Mouse (Mus musculus) forebrain, embryonic 14.5 days (tissue): ENCODE data around the gene Olfml2b. TPM values are rescaled to one million over a fixed set of nuclear protein-coding genes. Genes with fewer than 3 reads are reported as not detected.
A peak's percentile ranks its signal among the peaks of the same experiment; 100 is the strongest.

Source experiments
- ATAC-seq: fragments of 200-750 bp; cut with Nextera tagmentation; 2 replicates; pipeline ENCODE4 v1.8.0; 2017; ENCODE audit warnings: mild to moderate bottlenecking, moderate library complexity
- DNase-seq: peaks from one replicate; pipeline ENCODE4 v3.0.0-alpha.2; 2015; ENCODE audit warnings: low spot score
- H3K27ac ChIP-seq: fragments of 300-500 bp; sonication (generic); 2 replicates; pipeline ENCODE4 v1.5.1; 2014; ENCODE audit warnings: low read depth, mild to moderate bottlenecking, control low read depth, low read length, moderate library complexity
- H3K27me3 ChIP-seq: fragments of 300-500 bp; sonication (generic); replicated peaks from 2 replicates; pipeline ENCODE4 v1.6.1; 2014; ENCODE audit warnings: low read length, control low read depth, mixed read lengths; ENCODE audit not compliant: control insufficient read depth, insufficient read depth
- H3K36me3 ChIP-seq: fragments of 300-500 bp; sonication (generic); 2 replicates; pipeline ENCODE4 v1.6.1; 2014; ENCODE audit warnings: low read length, control low read depth; ENCODE audit not compliant: control insufficient read depth, insufficient read depth
- H3K4me1 ChIP-seq: fragments of 300-500 bp; sonication (generic); 2 replicates; pipeline ENCODE4 v1.6.1; 2014; ENCODE audit warnings: antibody characterized with exemption, low read length, control low read depth; ENCODE audit not compliant: control insufficient read depth, insufficient read depth
- H3K4me2 ChIP-seq: fragments of 300-500 bp; sonication (generic); 2 replicates; pipeline ENCODE4 v1.6.1; 2014; ENCODE audit warnings: mild to moderate bottlenecking, control low read depth, low read length
- H3K4me3 ChIP-seq: fragments of 300-500 bp; sonication (generic); 2 replicates; pipeline ENCODE4 v1.5.1; 2014; ENCODE audit warnings: low read depth, low read length, control low read depth
- H3K9ac ChIP-seq: fragments of 300-500 bp; sonication (generic); 2 replicates; pipeline ENCODE4 v1.6.1; 2014; ENCODE audit warnings: mild to moderate bottlenecking, low read length, control low read depth, moderate library complexity
- H3K9me3 ChIP-seq: fragments of 300-500 bp; sonication (generic); replicated peaks from 2 replicates; pipeline ENCODE4 v1.6.1; 2016; ENCODE audit warnings: low read length, control low read depth, mixed read lengths; ENCODE audit not compliant: control insufficient read depth
- WGBS: fragments of 180-500 bp; shearing (Covaris S2); extraction: QIAGEN DNeasy Blood & Tissue Kit; methylation state at CpG from one replicate; pipeline ENCODE4 v1.1.7; 2014; 5-methylcytosine and 5-hydroxymethylcytosine counted together
- polyA plus RNA-seq: library from polyadenylated mRNA; unstranded; fragments of >200 nt; fragmentation: Nextera tagmentation; extraction: Ambion mirVana; gene quantifications from 2 replicates; pipeline ENCODE4 v1.2.1, GENCODE M21; 2014

The Olfml2b gene
- polyA plus RNA-seq, 1 experiment from 2014 or later = 9.7 TPM

DNA sequence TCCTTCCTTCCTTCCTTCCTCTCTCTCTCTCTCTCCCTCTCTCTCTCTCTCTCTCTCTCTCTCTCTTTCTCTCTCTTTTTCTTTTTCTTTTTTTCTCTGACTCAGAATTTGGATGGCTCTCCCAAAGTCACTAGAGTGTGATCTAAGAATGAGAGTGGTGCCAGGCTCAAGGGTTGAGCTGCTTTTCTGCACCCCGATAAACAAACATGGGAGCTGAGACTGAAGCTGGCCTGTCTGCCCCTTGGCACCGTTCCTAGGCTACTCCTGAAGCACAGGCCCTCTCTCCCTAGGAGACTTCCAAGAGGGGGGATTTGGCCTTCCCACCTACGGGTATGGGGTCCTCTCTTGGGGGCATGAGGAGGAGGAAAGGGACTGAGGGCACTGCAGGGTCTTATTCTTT is 54.4 kb downstream of the Olfml2b start:
- DNase-seq (no peak), ATAC-seq (no peak)
- Histone ChIP-seq H3K4me1 (no peaks in the 10 kb centered on the region), H3K9ac (no peak overlapping the region), H3K27ac (no peak overlapping the region), H3K4me2 (no peak overlapping the region), H3K36me3 (no peaks in the 10 kb centered on the region), H3K27me3 (no peaks in the 10 kb centered on the region), H3K4me3 (no peak overlapping the region), H3K9me3 (no peaks in the 10 kb centered on the region)
- 80% methylated on average over 3 of the region's 3 CpGs for WGBS

GRCm38 (mm10) chr1:170699553-170699952 is 55.2 kb downstream of the Olfml2b start:
- H3K4me2 ChIP-seq = no peak overlapping the region
- DNase-seq (no peak), ATAC-seq (no peak)
- H3K4me1 ChIP-seq = no peaks in the 10 kb centered on the region
- no peaks in the 10 kb centered on the region for H3K36me3 ChIP-seq
- H3K9ac ChIP-seq = no peak overlapping the region
- no peak overlapping the region for H3K27ac ChIP-seq
- H3K9me3 ChIP-seq = no peaks in the 10 kb centered on the region
- H3K4me3 ChIP-seq = no peak overlapping the region
- 91% methylated on average over 9 of the region's 9 CpGs for WGBS
- no peaks in the 10 kb centered on the region for H3K27me3 ChIP-seq

DNA sequence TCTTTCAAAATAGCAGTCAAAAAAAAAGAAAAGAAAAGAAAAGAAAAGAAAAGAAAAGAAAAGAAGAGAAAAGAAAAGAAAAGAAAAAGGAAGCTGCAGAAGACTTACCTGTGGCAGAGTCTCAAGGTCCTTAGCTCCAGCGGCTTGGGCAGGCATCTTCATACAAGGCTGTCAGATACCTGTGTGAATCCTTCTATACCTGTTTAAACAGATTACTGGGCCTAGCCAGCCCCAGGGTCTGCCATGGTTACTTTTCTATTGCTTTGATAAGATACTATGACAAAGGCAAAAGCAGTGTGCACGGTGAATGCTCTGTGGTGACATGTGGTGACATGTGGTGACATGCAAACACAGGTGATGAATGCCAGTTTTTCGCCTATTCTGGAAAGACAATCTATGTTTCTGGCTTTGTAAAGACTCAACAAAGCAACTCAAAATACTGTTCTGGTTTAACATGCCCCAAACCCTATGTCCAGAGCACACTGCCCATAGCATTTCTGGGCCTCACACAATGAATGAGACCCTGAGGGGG is 56.2 kb downstream of the Olfml2b start:
- Histone ChIP-seq H3K4me1 (no peaks in the 10 kb centered on the region), H3K4me3 (no peak overlapping the region), H3K9ac (no peak overlapping the region), H3K27ac (no peak overlapping the region), H3K9me3 (no peaks in the 10 kb centered on the region), H3K27me3 (no peaks in the 10 kb centered on the region), H3K36me3 (no peaks in the 10 kb centered on the region), H3K4me2 (no peak overlapping the region)
- ATAC-seq (no peak), DNase-seq (no peak)
- 74% methylated on average over 3 of the region's 3 CpGs for WGBS

- no peak overlapping the region for H3K4me3 ChIP-seq
- H3K36me3 ChIP-seq = no peaks in the 10 kb centered on the region
- no peaks in the 10 kb centered on the region for H3K27me3 ChIP-seq
- no peaks in the 10 kb centered on the region for H3K9me3 ChIP-seq
- WGBS = 69% methylated on average over 3 of the region's 3 CpGs
- H3K9ac ChIP-seq = no peak overlapping the region
- no peak for DNase-seq
- no peak overlapping the region for H3K27ac ChIP-seq
- H3K4me2 ChIP-seq = no peak overlapping the region
- H3K4me1 ChIP-seq = no peaks in the 10 kb centered on the region
- ATAC-seq = no peak
Measured at GRCm38 (mm10) chr1:170701178-170701577, 56.8 kb downstream of the Olfml2b start.

DNA sequence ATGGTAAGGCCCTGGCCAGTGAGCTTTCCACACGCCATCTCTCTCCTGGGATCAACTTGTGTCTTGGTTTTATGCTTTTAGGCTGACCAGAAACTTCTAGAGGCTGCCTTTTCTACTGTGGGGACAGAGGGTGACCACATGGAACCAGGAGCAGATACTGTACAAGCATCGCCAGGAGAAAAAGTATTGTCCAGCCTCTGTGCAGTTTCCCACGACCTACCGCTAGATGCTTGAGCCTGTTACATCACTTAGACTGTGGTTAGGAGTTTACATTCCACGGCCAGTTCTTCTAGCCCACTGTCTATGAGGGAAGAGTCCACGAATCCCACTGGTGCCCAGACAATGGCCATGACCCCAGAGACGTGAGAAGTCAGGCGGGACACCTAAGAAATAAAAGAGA is 57.2 kb downstream of the Olfml2b start:
- WGBS = 88% methylated on average over 8 of the region's 8 CpGs

GRCm38 (mm10) chr1:170702263-170702662 is 57.9 kb downstream of the Olfml2b start:
- no peaks in the 10 kb centered on the region for H3K9me3 ChIP-seq
- no peak for DNase-seq
- no peaks in the 10 kb centered on the region for H3K36me3 ChIP-seq
- no peak overlapping the region for H3K27ac ChIP-seq
- WGBS = 89% methylated on average over 2 of the region's 2 CpGs
- H3K4me2 ChIP-seq = no peak overlapping the region
- no peaks in the 10 kb centered on the region for H3K4me1 ChIP-seq
- no peaks in the 10 kb centered on the region for H3K27me3 ChIP-seq
- ATAC-seq = no peak
- H3K9ac ChIP-seq = no peak overlapping the region
- no peak overlapping the region for H3K4me3 ChIP-seq

More for the DNA sequence above, 57.2 kb downstream of the Olfml2b start:
- Histone ChIP-seq H3K36me3 (no peaks in the 10 kb centered on the region), H3K4me2 (no peak overlapping the region), H3K4me3 (no peak overlapping the region), H3K4me1 (no peaks in the 10 kb centered on the region), H3K27ac (no peak overlapping the region), H3K9me3 (no peaks in the 10 kb centered on the region), H3K9ac (no peak overlapping the region), H3K27me3 (no peaks in the 10 kb centered on the region)
- DNase-seq (no peak), ATAC-seq (no peak)

DNA sequence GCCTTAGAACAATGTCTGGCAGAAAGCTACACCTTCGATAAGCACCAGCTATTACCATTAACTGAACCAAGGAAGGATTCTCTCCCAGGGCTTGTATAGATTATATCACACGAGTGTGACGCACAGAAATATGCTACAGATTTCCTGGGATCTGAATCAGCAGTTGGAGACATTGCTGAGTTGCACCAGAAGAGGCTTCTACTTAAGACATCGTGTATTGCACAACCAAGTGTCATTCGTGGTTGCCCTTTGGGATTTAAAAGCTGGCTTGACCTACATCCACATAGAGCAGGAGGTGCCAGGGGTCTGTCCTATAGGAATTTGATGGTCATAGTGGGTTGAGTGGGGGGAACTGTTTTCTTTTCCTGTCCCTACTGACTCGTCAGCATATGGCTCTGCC is 58.6 kb downstream of the Olfml2b start:
- Histone ChIP-seq H3K4me3 (no peak overlapping the region), H3K9ac (no peak overlapping the region), H3K27ac (no peak overlapping the region), H3K9me3 (no peaks in the 10 kb centered on the region), H3K4me2 (no peak overlapping the region), H3K4me1 (no peaks in the 10 kb centered on the region), H3K27me3 (no peaks in the 10 kb centered on the region), H3K36me3 (no peaks in the 10 kb centered on the region)
- no peak for ATAC-seq
- DNase-seq = no peak
- 89% methylated on average over 6 of the region's 6 CpGs for WGBS

- H3K4me1 ChIP-seq = no peaks in the 10 kb centered on the region
- H3K4me3 ChIP-seq = no peak overlapping the region
- no peak overlapping the region for H3K4me2 ChIP-seq
- H3K27ac ChIP-seq = no peak overlapping the region
- ATAC-seq (no peak), DNase-seq (no peak)
- no peaks in the 10 kb centered on the region for H3K36me3 ChIP-seq
- WGBS = 93% methylated on average over 6 of the region's 6 CpGs
- H3K9ac ChIP-seq = no peak overlapping the region
- H3K9me3 ChIP-seq = no peaks in the 10 kb centered on the region
- H3K27me3 ChIP-seq = no peaks in the 10 kb centered on the region
Measured at GRCm38 (mm10) chr1:170704103-170704502, 59.8 kb downstream of the Olfml2b start.

DNA sequence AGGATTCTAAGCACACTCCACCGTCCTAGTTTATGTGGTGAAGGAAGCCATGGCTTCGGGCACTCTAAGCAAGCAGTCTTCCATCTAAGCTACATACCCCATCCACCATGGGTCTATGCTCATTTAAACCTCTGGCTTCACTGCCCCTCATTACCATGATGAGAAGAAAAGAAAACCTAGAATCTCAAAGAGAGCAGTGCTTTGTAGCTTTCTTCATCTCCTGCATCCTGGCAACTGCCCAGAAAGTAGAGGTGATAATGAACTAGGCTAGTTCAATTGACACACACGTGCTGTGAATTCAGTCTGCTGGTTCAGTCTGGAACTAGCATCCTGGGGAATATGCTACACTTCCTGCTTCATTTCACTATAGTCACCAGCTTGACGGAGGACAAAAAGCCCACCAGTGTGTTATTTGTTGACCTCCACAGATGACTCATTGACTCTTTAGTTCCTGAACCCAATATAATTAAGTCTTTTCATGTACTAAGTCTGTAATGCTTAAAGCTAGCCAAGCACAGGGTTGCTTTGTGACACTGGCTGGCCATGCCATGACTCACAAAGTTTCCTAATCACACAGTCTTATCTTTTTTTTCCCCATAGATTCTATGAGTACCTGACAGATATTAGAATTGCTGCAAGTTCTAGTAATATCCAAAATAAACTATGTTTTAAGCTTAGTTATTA is 60.7 kb downstream of the Olfml2b start:
- 20% methylated on average over 4 of the region's 4 CpGs for WGBS
- Histone ChIP-seq H3K9me3 (no peaks in the 10 kb centered on the region), H3K27me3 (no peaks in the 10 kb centered on the region), H3K27ac (no peak overlapping the region), H3K9ac (no peak overlapping the region), H3K36me3 (no peaks in the 10 kb centered on the region), H3K4me1 (no peaks in the 10 kb centered on the region), H3K4me3 (no peak overlapping the region), H3K4me2 (no peak overlapping the region)
- DNase-seq (peak; percentile 82), ATAC-seq (peak; percentile 74)
